Mouse (Mus musculus): ENCODE results near the gene 3100002H09Rik. TPM values are rescaled to one million over a fixed set of nuclear protein-coding genes. Genes with fewer than 3 reads are reported as not detected.

3100002H09Rik gene
- total RNA-seq (2021), result 1 to 10 TPM in 1 of 2 experiments, under 1 TPM in 1; 0.99 to 1.5 TPM

DNA sequence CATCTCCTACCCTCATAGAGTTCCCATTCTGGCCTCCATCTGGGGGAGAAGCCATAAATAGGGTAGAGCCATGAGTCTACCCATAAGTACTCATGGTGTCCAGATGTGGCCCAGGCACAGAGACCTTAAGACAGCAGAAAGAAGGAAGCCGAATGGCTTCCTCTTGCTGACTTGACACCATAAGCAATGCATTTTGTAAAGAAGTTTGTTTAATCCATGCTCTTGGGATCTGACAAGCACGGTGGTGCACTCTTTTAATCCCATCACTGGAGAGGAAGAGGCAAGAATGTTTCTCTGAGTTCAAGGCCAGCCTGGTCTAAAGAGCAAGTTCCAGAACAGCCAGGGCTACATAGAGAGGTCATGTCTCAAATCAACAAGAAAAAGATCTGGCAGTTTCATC is at the start of gene 3100002H09Rik:
Gene 3100002H09Rik (minus strand): TSS at position 101 of the 400 bp plus-strand sequence.
- no peak for DNase-seq
- intact Hi-C loops (cut with DNase I), result no loop called here

DNA sequence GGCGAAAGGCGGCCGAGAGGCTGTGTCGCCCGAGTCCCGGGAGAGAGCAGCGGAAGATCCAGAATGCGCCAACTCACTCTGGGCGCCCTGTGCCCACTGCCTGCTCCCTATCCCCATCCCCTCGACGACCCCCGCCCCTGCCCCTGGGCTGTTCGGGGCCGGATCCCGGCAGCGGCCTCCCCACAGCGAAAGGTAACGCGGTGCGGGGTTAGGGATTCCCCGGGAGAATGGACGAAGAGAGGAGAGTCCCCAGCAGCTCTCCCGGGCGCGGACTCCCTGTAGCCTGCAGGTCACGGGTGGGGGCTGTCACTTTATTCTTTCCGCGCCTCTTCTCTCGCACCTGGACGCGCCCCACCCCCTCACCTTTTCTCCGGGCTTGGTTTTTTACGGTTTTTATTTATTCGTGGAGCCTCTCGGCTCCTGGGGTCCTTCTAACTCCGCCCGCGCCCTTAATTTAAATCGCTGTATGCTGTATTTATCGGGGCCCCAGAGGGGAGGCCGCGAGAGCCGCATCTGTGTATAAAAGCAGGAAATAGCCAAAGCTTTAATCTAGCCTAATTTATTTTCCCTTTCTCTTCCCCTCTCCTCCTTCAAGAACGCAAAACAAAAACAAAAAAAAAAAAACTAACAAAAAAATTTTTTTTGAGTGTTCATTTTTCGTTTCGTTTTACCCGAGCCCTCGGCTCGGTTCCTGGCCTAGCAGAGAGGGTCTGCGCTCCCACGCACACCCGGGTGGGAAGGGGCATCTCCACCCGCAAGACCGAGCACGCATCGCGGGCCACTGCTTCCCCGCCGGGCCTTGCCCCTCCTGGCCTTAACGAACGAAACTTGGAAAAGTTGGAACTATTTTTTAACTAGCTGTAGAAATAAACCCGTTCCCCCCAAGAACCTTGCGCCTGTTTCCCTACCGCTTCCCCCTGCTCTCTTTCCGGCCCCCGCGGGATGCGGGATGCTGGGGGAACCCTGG is 48.9 kb upstream of the 3100002H09Rik start:
- intact Hi-C loops (cut with DNase I), result loop anchor here (5.0 to 10.0 kb wide), 5 partner anchors 95 to 702 kb away; no protein-coding TSS in a partner anchor
- no peak for DNase-seq

DNA sequence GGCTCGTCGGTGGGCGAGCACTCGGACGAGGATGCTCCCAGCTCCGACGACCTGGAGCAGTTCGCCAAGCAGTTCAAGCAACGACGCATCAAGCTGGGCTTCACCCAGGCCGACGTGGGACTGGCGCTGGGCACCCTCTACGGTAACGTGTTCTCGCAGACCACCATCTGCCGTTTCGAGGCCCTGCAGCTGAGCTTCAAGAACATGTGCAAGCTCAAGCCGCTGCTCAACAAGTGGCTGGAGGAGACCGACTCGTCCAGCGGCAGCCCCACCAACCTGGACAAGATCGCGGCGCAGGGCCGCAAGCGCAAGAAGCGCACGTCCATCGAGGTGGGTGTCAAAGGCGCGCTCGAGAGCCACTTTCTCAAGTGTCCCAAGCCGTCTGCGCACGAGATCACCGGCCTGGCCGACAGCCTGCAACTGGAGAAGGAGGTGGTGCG is 47.8 kb upstream of the 3100002H09Rik start:
- intact Hi-C loops (cut with DNase I), result loop anchor here (10.0 kb wide), 3 partner anchors 94 to 514 kb away; no protein-coding TSS in a partner anchor
- DNase-seq, result peak; percentile 10

DNA sequence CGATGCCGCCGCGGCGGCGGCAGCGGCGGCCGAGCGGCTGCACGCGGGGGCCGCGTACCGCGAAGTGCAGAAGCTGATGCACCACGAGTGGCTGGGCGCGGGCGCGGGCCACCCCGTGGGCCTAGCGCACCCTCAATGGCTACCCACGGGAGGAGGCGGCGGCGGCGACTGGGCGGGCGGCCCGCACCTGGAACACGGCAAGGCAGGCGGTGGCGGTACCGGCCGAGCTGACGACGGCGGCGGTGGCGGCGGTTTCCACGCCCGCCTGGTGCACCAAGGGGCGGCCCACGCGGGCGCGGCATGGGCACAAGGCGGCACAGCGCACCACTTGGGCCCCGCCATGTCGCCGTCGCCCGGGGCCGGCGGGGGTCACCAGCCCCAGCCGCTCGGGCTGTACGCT is 47.2 kb upstream of the 3100002H09Rik start:
- no peak for DNase-seq
- intact Hi-C loops (cut with DNase I), result loop anchor here (10.0 kb wide), 3 partner anchors 93 to 513 kb away; no protein-coding TSS in a partner anchor

DNA sequence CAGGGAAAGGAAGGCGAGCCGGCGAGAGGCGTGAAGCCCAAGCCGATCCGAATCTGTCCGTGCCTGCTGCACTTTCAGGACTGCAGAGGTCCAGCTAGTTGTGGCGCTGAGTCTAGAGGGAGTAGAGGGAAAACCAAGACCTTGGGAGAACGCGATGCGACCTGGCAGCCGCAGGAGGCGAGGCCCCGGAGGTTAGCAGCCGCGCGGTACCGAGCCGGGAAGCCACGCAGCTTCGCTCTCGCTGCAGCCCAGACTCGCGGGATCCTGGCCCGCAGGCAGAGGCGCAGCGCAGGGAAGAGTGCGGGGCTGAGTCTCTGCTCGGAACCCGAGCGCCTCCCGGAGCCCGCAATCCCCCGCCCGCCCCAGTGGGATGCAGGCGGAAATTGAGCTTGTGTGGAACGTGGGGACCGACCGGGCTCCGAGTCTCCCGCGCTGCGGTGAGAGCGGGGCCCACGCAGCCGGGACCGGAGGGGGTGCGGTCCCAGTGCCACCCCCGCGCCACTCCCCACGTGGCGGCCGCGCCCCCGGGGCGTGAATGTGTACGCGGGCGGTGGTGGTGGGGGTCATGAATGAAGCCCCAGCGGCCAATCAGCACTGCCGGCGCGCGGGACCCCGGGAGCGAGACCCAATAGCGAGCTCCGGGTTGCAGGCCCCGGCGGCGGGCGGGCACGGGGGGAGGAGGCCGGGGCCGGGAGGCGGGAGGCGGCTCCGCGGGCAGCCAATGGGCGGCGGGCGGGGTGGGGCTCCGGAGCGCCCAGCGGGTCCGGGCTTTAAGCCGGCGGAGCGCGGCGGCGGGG is 46.4 kb upstream of the 3100002H09Rik start:
- intact Hi-C loops (cut with DNase I), result loop anchor here (10.0 kb wide), 3 partner anchors 92 to 512 kb away; no protein-coding TSS in a partner anchor
- peak; percentile 85 for DNase-seq

DNA sequence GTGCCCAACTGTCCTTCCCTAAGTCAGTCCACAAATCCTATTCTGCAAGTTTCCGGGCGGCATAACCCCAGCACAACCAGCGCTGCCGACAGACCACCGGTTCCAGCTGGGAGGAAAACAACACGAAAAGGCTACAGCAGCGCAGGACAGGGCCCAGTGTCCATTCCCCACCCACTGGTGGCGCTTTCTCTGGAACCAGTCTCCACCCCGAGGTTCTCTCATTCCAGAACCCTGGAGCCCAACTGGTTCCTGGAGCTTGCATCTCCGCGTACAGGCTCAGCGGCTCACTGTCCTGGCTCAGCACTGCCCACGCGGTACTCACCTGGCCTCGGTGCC is 45.9 kb upstream of the 3100002H09Rik start, which contains the start of gene Pou3f1:
Gene Pou3f1 (plus strand): TSS at position 290 of the 336 bp plus-strand sequence.
- no peak for DNase-seq
- intact Hi-C loops (cut with DNase I), result loop anchor here (10.0 kb wide), 3 partner anchors 92 to 512 kb away; no protein-coding TSS in a partner anchor

DNA sequence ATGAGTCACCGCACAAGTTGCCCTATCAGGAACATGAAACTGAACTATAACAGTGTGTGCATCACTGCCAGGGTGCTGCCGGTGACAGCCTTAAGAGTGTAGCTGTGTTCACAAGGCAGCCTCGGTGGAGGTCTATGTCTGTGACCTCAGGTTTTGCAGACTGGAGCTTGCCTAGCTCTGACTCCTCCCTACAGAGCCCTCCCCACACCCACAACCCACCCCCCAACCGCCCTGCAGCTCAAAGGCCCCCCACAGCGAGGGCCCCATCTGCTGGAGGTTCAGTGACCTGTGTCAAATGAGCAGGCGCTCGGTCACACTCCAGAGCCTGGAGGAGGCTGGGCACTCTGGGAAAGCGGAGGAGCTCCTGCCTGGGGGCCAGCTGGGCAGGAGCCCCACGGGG is 42.3 kb upstream of the 3100002H09Rik start:
- DNase-seq, result peak; percentile 63
- intact Hi-C loops (cut with DNase I), result loop anchor here (10.0 kb wide), 3 partner anchors 88 to 508 kb away; no protein-coding TSS in a partner anchor

DNA sequence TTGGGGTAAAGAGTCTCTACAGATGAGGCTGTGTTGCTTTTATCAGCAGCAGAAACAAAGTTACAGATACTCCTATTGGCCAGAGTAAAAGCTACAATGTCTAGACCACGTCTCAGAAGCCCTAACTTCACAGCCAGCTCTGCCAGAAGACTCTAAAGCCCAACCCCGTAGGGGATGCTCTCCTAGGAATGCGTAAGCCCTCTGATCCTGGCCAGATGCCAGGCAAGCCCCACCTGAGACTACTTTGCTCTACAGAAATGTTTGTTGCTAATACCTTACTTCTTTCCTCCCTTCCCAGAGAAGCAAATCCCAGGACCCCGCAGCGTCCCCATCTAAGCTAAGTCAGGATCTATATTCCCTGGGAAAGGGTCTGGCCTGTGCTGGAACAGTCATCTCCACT is 37.3 kb upstream of the 3100002H09Rik start:
- no peak for DNase-seq
- intact Hi-C loops (cut with DNase I), result no loop called here

DNA sequence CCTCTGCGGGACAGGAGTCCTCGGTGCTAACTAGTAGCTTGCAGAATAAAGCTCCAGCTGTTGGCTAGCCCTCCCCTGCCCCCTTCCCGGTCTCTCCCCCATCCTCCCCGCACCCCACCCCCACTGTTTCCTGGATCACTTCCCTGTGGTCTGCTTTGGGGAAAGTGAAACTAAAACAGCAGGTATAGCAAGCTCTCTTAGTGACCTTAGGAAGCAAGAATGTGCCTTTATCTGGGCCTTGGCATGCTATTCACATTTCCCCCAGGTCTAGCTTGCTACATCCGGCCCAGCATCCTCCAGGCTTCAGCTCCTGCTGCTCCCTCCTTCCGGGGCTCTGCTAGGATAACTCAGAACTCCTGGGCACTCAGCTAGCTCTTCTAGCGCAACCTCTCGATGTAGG is 36.0 kb upstream of the 3100002H09Rik start:
- DNase-seq, result no peak
- intact Hi-C loops (cut with DNase I), result no loop called here

DNA sequence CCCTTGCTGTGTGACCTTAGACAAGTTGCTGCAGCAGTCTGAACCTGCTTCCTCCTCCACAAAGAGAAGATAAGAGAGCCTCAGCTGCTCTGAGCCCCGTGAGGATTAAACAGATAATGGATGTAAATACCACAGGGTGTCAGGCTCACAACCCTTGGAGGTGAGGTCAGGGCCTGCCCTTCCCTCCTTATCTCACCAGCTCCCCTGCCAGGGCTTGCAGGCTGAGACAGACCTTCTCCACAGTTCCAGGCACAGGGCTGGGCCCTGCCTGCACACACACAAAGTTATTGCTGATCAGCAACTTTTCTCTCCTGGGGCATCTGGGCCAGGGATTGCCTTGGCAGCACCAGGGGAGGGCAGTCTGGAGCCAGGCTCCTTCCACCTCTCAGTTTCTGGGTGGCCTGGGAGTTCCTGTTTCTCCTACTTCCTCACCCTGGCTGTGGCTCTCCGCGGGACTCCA is 34.4 kb upstream of the 3100002H09Rik start:
- no peak for DNase-seq
- intact Hi-C loops (cut with DNase I), result no loop called here

DNA sequence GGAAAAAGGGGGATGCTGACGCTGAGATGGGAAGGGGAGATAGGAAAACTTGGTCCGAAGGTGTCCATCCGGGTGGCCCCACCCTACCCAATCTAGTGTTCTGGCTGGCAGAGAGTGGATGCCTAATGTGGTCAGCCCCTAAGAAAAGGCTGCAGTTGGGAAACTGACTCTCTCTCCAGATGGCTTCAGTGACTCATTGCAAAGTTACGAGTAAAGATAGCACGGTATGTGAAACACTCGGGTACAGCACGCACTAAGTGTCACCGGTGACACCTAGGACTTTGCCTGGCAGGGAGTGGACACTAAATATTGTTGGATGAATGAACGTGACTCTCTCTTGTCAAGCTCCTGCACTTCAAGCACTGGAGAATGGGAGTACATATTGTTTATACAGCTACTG is 33.3 kb upstream of the 3100002H09Rik start:
- DNase-seq, result no peak
- intact Hi-C loops (cut with DNase I), result no loop called here

DNA sequence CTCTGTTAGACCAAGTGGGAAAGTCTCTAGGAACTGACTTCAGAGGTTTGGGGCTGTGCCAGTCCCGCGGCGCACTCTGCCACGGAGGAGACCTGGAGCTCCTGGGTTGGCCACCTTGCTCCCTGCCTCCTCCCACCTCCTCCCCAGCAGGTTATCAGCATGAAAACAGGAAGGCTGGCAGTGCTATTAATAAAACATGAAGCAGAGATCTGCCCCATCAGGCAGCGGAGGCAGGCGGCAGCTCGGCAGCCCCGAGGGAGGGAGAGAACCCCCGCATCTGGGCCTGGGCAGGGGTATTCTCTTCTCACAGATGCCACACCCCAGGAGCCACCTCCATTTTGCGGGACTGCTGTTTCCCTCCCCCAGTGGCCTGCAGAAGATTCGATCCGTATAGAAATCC is 29.1 kb upstream of the 3100002H09Rik start:
- DNase-seq, result no peak
- intact Hi-C loops (cut with DNase I), result no loop called here

DNA sequence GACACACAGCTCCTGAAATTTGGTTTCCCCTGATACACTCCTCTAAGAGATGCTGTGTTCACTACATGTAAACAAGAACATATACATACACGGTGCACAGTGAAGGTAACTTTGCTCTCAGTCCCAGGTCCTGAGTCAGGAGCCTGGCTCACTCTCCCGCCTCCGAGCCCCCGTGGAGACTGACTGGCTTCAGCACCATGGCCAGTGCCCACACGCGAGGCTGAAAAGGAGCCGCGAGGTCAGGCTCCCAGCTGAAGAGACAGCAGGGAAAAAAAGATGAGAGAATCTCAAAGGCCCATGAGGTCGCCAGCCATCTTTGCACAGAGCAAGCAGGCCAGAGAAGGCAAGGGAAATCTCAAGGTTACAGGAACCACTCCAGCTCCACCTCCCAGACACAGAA is 22.7 kb upstream of the 3100002H09Rik start:
- intact Hi-C loops (cut with DNase I), result no loop called here
- peak; percentile 13 for DNase-seq

DNA sequence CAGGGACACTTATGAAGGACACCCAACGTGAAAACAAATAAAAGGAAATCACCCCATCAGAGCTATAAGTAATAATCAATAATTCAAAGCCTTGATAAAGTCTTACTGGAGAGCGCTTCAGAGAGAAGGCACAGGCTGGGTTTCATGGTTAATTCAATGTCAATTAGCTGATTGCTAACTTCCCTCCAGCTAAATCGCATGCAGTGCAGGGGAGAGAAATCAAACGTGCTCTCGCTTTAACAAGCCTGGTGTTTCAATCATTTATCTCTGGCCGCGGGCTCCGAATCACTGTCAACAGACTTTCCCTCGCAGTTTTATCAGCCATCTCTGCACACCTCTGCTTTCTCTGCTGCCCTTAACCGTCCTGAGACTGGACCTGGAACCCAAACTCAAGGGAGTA is 22.3 kb upstream of the 3100002H09Rik start:
- DNase-seq, result no peak
- intact Hi-C loops (cut with DNase I), result no loop called here

DNA sequence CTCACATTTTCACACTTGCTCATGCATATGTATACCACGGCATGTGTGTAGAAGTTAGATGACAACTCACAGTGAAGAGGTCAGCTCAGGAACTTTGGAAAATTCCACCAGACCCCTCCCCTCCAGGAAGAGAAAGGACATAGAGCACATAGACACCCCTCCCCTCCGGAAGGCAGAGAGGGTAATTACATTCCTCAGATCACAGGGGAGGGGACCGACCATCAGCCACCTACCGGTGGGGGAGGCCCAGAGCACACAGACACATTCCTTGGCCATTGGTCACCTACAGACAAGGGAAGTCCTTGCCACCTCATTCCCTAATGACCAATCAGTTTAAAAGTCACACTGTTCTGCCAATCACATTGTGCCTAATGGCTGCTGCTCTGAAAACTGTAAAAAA is 20.9 kb upstream of the 3100002H09Rik start:
- intact Hi-C loops (cut with DNase I), result no loop called here
- DNase-seq, result no peak

DNA sequence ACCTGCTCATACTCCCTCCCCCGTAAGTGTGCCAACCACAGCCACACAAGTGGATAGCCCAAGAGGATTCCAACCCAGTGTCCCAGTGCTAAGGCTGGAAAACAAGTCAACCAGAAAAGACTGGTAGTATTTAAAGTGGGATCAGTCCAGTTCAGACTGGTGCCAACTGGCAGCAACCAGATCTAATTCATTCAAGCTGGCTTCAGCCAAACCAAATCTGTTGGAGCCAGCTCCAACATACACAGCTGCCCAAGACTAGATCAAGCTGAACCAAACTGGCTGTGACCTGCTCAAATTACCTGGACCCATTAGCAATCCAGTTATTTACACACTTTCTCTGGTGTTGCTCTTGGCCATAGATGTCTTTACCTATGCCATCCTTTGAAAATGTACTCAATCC is 16.2 kb upstream of the 3100002H09Rik start:
- peak; percentile 60 for DNase-seq
- intact Hi-C loops (cut with DNase I), result no loop called here

DNA sequence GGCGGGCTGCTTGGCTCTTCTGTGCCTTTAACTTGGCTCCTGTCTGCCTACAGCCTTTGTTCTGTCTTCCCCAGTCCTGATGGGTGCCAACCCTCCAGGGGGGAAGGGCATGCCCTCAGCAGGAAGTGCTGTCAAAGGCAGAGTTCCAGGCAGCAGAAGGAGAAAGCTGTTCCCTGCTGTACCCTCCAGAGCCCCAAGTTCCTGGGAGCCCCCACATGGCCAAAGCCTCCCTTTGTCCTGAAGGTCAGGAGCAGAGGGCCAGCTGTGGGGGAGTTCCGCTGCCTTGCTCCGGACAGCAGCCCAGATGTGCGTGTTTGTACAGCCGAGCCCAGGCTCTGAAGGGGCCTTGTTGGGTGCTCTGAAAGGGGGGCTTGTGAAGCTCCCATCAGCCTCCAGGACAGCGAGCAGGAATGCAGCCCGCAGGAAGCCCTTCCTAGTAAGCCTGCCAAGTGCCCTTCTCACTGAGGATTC is 13.5 kb upstream of the 3100002H09Rik start:
- DNase-seq, result peak; percentile 14
- intact Hi-C loops (cut with DNase I), result no loop called here

DNA sequence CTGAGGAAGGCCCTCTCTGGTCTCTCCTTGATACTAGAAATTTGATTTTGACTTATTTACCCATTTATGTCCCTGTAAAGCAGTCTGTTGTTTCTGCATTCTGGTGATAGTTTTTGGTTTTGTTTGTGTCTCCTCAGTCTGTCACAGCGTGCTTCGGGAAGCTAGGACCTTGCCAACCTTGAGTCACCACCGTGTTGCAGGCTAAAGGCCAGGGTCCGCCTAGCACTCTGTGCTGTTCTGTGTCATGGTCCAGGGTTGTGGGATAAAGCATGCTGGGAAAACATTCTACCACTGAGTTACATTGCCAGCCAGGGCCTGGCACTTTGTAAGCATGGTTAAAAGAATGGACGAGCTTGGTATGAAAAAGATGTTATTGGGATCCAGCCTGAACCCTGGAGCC is 12.0 kb upstream of the 3100002H09Rik start:
- intact Hi-C loops (cut with DNase I), result no loop called here
- DNase-seq, result no peak

DNA sequence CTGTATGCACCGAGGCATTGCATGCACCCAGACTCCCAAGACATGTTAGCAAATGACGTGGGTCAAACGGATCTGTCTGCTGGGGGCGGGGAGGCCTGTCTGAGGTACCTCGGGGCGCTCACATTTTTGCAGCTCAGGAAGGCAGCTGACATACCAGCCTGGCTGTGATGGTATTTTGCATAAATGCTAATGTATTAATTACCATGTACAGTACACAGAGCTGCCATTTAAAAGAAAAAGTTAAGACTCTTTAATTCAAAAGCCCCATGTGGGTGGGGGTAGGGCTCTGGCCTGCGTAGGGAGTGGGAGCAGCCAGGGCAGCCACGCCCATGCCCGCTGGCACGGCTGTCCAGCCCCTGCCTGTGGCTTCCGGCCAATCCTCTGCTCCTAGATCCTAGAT is 10.8 kb upstream of the 3100002H09Rik start:
- intact Hi-C loops (cut with DNase I), result no loop called here
- no peak for DNase-seq

DNA sequence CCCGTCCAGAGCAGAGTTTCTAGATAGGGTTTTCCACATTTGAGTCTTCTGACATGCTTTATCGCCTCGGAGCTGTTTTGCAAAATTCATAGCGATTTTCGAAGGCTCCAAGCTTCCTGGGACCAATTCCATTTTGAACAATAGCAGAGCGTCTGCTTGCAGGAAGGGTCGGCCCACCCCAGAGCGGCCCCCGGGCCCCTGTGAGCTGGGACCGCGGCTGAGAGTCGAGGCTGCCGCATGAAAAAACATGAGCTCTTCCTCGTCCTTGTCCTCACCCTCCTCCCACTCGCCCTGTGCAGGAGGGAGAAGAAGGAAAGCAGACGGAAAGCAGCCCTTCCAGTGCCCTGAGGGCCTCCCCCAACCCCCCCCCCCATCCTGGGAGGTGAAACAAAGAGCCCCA is 8.0 kb upstream of the 3100002H09Rik start:
- intact Hi-C loops (cut with DNase I), result no loop called here
- no peak for DNase-seq

DNA sequence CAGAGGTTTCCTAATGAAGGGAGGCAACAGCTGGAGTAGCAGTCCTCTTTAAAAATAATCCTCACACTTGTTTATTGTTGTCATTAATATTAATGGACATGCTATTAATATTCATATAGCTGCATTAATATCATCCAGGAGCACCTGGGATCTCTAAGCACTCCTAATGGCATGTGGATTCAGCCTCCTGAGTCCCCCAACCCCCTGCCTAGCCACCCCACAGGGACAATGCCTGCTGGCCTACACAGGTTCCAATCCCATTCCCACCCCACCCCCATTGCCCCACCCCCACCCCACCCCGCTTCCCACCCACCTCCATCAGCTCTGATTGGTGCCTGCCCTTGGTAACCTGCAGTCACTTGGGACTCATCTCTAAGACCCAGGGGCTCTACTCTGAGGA is 6.0 kb upstream of the 3100002H09Rik start:
- intact Hi-C loops (cut with DNase I), result no loop called here
- DNase-seq, result no peak

Measured in left cerebral cortex, postnatal 4 days (tissue).